ENCODE assay signal across 18 mouse cellular contexts in genomic region chr10:37880841-37881240, GRCm38 (mm10).
"Had no signal": no experiment of that assay in that cellular context is flagged by ENCODE, and none has a peak within 500 bp of the region (broad histone marks: within the 10 kb centered on the region; RNA-seq: fewer than 3 reads in every experiment).

No protein-coding gene starts in this region.

- ATAC-seq: liver, postnatal 0 days; midbrain, embryonic 15.5 days had no signal

- DNase-seq: kidney, adult 18-20 months; kidney, postnatal 14 days; layer of hippocampus, postnatal 36 days; liver; liver, embryonic 13.5 days; liver, postnatal 0 days; lung, postnatal 14 days; right cerebral cortex, postnatal 14 days; thymus, adult 18-20 months; thymus, postnatal 25 days had no signal

- H3K4me2 ChIP-seq: limb, embryonic 12.5 days; liver, embryonic 13.5 days; lung, embryonic 15.5 days; midbrain, embryonic 11.5 days; midbrain, embryonic 15.5 days; neural tube, embryonic 13.5 days had no signal

- H3K9me3 ChIP-seq: limb, embryonic 12.5 days; liver, embryonic 13.5 days; lung, embryonic 15.5 days; megakaryocyte, embryonic 14.5 days; midbrain, embryonic 15.5 days; neural tube, embryonic 13.5 days had no signal

- H3K9ac ChIP-seq: limb, embryonic 12.5 days; liver, embryonic 13.5 days; liver, postnatal 0 days; lung, embryonic 15.5 days; midbrain, embryonic 15.5 days; neural tube, embryonic 13.5 days had no signal

- H3K27me3 ChIP-seq: limb, embryonic 12.5 days; liver, embryonic 13.5 days; lung, embryonic 15.5 days; megakaryocyte, embryonic 14.5 days; midbrain, embryonic 15.5 days; neural tube, embryonic 13.5 days had no signal

- H3K36me3 ChIP-seq: limb, embryonic 12.5 days; liver, embryonic 13.5 days; lung, embryonic 15.5 days; midbrain, embryonic 15.5 days; neural tube, embryonic 13.5 days had no signal

- H3K4me3 ChIP-seq: limb, embryonic 12.5 days; liver, embryonic 13.5 days; lung, embryonic 15.5 days; megakaryocyte, embryonic 14.5 days; midbrain, embryonic 15.5 days; neural tube, embryonic 13.5 days had no signal

- H3K27ac ChIP-seq: limb, embryonic 12.5 days; liver, embryonic 13.5 days; lung, embryonic 15.5 days; macrophage; midbrain, embryonic 15.5 days; neural tube, embryonic 13.5 days; stomach, postnatal 0 days had no signal

- H3K4me1 ChIP-seq: limb, embryonic 12.5 days; liver, embryonic 13.5 days; lung, embryonic 15.5 days; megakaryocyte, embryonic 14.5 days; midbrain, embryonic 15.5 days; neural tube, embryonic 13.5 days had no signal
